Mouse (Mus musculus) midbrain, postnatal 0 days (tissue): ENCODE measurements around the gene Dock11. TPM values are rescaled to one million over a fixed set of nuclear protein-coding genes. Genes with fewer than 3 reads are reported as not detected.

Experiments
- ATAC-seq: fragments of 200-750 bp; cut with Nextera tagmentation; 2 replicates; pipeline ENCODE4 v1.8.0; 2017; ENCODE audit warnings: moderate number of reproducible peaks, mild to moderate bottlenecking, moderate TSS enrichment, moderate library complexity; ENCODE audit not compliant: low FRiP score
- DNase-seq: peaks from one replicate; pipeline ENCODE4 v3.0.0-alpha.2; 2015; ENCODE audit warnings: low spot score
- H3K27ac ChIP-seq: fragments of 300-500 bp; sonication (generic); 2 replicates; pipeline ENCODE4 v1.5.1; 2014; ENCODE audit warnings: low read depth, mild to moderate bottlenecking, low read length, mixed read lengths
- H3K27me3 ChIP-seq: fragments of 300-500 bp; sonication (generic); 2 replicates; pipeline ENCODE4 v1.6.1; 2014; ENCODE audit warnings: low read length, control low read depth, mixed read lengths; ENCODE audit not compliant: insufficient read depth
- H3K36me3 ChIP-seq: fragments of 300-500 bp; sonication (generic); 2 replicates; pipeline ENCODE4 v1.6.1; 2014; ENCODE audit warnings: low read length, control low read depth, mixed read lengths; ENCODE audit not compliant: insufficient read depth
- H3K4me1 ChIP-seq: fragments of 300-500 bp; sonication (generic); 2 replicates; pipeline ENCODE4 v1.6.1; 2014; ENCODE audit warnings: mild to moderate bottlenecking, control low read depth, antibody characterized with exemption, low read length, mixed read lengths; ENCODE audit not compliant: insufficient read depth
- H3K4me2 ChIP-seq: fragments of 300-500 bp; sonication (generic); 2 replicates; pipeline ENCODE4 v1.6.1; 2014; ENCODE audit warnings: low read depth, mild to moderate bottlenecking, low read length, mixed read lengths; ENCODE audit not compliant: poor library complexity, severe bottlenecking
- H3K4me3 ChIP-seq: fragments of 300-500 bp; sonication (generic); 2 replicates; pipeline ENCODE4 v1.5.1; 2014; ENCODE audit warnings: low read depth, mild to moderate bottlenecking, low read length, moderate library complexity
- H3K9ac ChIP-seq: fragments of 300-500 bp; sonication (generic); replicated peaks from 2 replicates; pipeline ENCODE4 v1.6.1; 2014; ENCODE audit warnings: mild to moderate bottlenecking, low read length, moderate library complexity, mixed read lengths; ENCODE audit not compliant: poor library complexity, severe bottlenecking
- H3K9me3 ChIP-seq: fragments of 300-500 bp; sonication (generic); 2 replicates; pipeline ENCODE4 v1.6.1; 2016; ENCODE audit warnings: low read length, control low read depth
- CTCF ChIP-seq: IDR thresholded peaks from 2 replicates; pipeline ENCODE4 v1.5.1; 2016; ENCODE audit warnings: antibody characterized with exemption, mild to moderate bottlenecking
- WGBS: fragments of 180-500 bp; shearing (Covaris S2); extraction: QIAGEN DNeasy Blood & Tissue Kit; methylation state at CpG from one replicate; pipeline ENCODE4 v1.1.7; 2014; 5-methylcytosine and 5-hydroxymethylcytosine counted together
- polyA plus RNA-seq: library from polyadenylated mRNA; unstranded; fragments of >200 nt; fragmentation: Nextera tagmentation; extraction: Ambion mirVana; gene quantifications from 2 replicates; pipeline ENCODE4 v1.2.1, GENCODE M21; 2015
- total RNA-seq: library from RNA; depleted of rRNA; stranded (reverse); fragments of >200 nt; gene quantifications from 2 replicates; pipeline ENCODE4 v1.2.3, GENCODE M21; 2014

Dock11 gene
- total and polyA plus RNA-seq, 2 experiments from 2014 or later, result 5.6 to 21.4 TPM

DNA sequence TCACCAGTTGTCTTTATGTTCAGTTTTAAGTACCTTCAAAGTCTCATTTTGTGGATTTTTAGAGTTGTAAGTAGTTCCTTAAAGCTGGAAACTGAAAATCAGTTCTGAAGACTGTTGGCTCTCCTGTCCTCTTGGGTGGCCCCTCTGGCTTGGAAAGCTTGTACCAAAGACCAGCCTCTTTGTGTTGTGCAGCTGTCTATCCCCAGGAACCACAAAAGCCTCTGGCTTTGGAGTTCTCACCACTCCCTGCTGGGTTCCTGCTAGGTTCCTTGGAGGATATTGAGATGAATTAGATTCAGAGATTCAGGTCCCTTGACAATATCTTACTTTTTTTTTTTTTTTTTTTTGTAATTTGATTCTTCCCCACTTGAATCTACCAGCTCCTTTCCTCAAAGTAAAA lies 44.3 kb downstream of the Dock11 start:
- Histone ChIP-seq H3K36me3 (no peaks in the 10 kb centered on the region), H3K9me3 (no peaks in the 10 kb centered on the region), H3K4me1 (no peaks in the 10 kb centered on the region), H3K9ac (no peak overlapping the region), H3K4me2 (no peak overlapping the region), H3K27ac (no peak overlapping the region), H3K4me3 (no peak overlapping the region), H3K27me3 (no peaks in the 10 kb centered on the region)
- ATAC-seq (no peak), DNase-seq (no peak)
- no peak for TF ChIP-seq CTCF

- no peak for TF ChIP-seq CTCF
- no peaks in the 10 kb centered on the region for H3K9me3 ChIP-seq
- WGBS, result 79% methylated on average over 5 of the region's 5 CpGs
- ATAC-seq (no peak), DNase-seq (no peak)
- H3K27me3 ChIP-seq, result no peaks in the 10 kb centered on the region
- H3K9ac ChIP-seq, result no peak overlapping the region
- H3K4me3 ChIP-seq, result no peak overlapping the region
- no peaks in the 10 kb centered on the region for H3K36me3 ChIP-seq
- no peak overlapping the region for H3K27ac ChIP-seq
- no peak overlapping the region for H3K4me2 ChIP-seq
- H3K4me1 ChIP-seq, result no peaks in the 10 kb centered on the region
Measured at GRCm38 (mm10) chrX:35938112-35938511, 49.5 kb downstream of the Dock11 start.

- no peak overlapping the region for H3K4me3 ChIP-seq
- no peak for DNase-seq
- no peaks in the 10 kb centered on the region for H3K27me3 ChIP-seq
- no peak overlapping the region for H3K27ac ChIP-seq
- H3K9me3 ChIP-seq, result no peaks in the 10 kb centered on the region
- ATAC-seq, result no peak
- TF ChIP-seq CTCF, result no peak
- no peak overlapping the region for H3K9ac ChIP-seq
- H3K4me2 ChIP-seq, result no peak overlapping the region
- no peaks in the 10 kb centered on the region for H3K36me3 ChIP-seq
- WGBS, result 88% methylated on average over 1 of the region's 1 CpGs
- no peaks in the 10 kb centered on the region for H3K4me1 ChIP-seq
Measured at GRCm38 (mm10) chrX:35946394-35946793, 57.8 kb downstream of the Dock11 start.

DNA sequence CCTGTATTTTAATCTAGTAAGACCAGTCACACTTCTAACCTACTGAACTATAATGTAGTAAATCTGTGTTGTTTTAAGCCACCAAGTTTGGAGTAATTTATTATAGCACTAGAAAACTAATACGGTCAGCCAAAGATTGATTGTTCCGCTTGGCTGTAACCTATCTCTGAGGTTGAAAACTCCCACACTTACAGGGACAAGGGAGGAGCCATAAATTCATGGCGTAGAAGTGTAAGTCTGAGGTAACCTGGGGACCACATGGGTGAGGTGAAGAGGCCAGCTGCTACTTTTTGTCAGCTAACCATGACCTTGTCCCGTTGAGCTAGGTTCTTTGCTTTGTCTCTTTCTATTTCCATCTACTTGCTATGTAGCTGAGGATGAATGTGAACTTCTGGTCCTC lies 61.5 kb downstream of the Dock11 start:
- WGBS, result 91% methylated on average over 4 of the region's 4 CpGs
- TF ChIP-seq CTCF, result no peak
- H3K4me2 ChIP-seq, result no peak overlapping the region
- no peaks in the 10 kb centered on the region for H3K9me3 ChIP-seq
- no peaks in the 10 kb centered on the region for H3K4me1 ChIP-seq
- H3K36me3 ChIP-seq, result no peaks in the 10 kb centered on the region
- H3K27ac ChIP-seq, result no peak overlapping the region
- DNase-seq (no peak), ATAC-seq (no peak)
- no peak overlapping the region for H3K9ac ChIP-seq
- H3K27me3 ChIP-seq, result no peaks in the 10 kb centered on the region
- no peak overlapping the region for H3K4me3 ChIP-seq

- no peaks in the 10 kb centered on the region for H3K27me3 ChIP-seq
- no peak overlapping the region for H3K4me3 ChIP-seq
- no peak for TF ChIP-seq CTCF
- DNase-seq (peak; percentile 3), ATAC-seq (no peak)
- no peaks in the 10 kb centered on the region for H3K9me3 ChIP-seq
- H3K9ac ChIP-seq, result no peak overlapping the region
- H3K4me2 ChIP-seq, result no peak overlapping the region
- no peaks in the 10 kb centered on the region for H3K36me3 ChIP-seq
- H3K27ac ChIP-seq, result no peak overlapping the region
- WGBS, result 63% methylated on average over 3 of the region's 3 CpGs
- no peaks in the 10 kb centered on the region for H3K4me1 ChIP-seq
Measured at GRCm38 (mm10) chrX:35951945-35952344, 63.3 kb downstream of the Dock11 start.

- no peak overlapping the region for H3K4me2 ChIP-seq
- H3K9me3 ChIP-seq, result no peaks in the 10 kb centered on the region
- H3K27me3 ChIP-seq, result no peaks in the 10 kb centered on the region
- H3K9ac ChIP-seq, result no peak overlapping the region
- H3K27ac ChIP-seq, result no peak overlapping the region
- no peaks in the 10 kb centered on the region for H3K4me1 ChIP-seq
- H3K4me3 ChIP-seq, result no peak overlapping the region
- no peaks in the 10 kb centered on the region for H3K36me3 ChIP-seq
- 58% methylated on average over 4 of the region's 4 CpGs for WGBS
- DNase-seq (no peak), ATAC-seq (no peak)
- TF ChIP-seq CTCF, result no peak
Measured at GRCm38 (mm10) chrX:35952521-35953095, 64.0 kb downstream of the Dock11 start.
